Mouse (Mus musculus) heart, postnatal 0 days (tissue): ENCODE data around the gene Prx.

Experiments used
- CTCF ChIP-seq: IDR thresholded peaks from 2 replicates; pipeline ENCODE4 v1.5.1; 2016; ENCODE audit warnings: antibody characterized with exemption, control low read depth, low read depth
- EP300 ChIP-seq: IDR thresholded peaks from 2 replicates; pipeline ENCODE4 v1.6.1; 2016; ENCODE audit warnings: antibody characterized with exemption, low read depth

DNA sequence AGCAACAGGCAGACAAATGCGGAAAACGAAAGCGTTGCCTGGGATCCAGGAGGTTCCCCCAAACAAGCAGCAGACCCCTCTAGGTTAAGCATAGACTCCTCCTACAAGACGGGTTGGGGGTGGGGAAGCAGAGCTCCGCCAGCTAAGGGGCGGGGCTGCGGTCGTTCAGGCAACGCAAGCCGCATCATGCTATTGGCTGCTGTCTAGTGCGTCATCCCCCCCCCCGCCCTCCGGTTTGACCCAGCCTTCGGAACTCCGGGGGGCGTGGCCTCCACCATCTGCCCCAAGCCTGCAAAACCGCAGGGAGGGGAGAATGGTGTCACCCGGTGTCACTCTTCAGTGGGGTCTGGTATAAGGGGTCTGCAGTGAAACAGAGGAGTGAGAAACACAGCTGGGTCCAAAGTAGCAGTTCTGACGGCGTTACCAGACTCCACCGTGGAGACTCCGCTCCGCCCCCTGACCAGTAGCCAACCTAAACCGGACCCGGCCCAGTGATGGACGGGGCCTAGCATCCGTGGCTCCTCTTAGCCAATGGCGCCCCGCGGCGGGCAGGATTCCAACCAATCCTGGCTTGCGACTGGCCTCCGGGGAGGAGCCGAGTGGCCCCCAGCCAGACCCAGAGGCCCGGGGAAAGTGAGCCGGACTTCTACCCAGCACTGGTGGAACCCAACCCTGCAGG lies 25.8 kb upstream of the Prx start, which contains the start of gene Sertad3:
- TF ChIP-seq CTCF (no peak), EP300 (no peak)
